Mouse (Mus musculus) spleen, adult 18-20 months (tissue): Measurements from ENCODE around the gene Rpl32.

ENCODE experiments used
- DNase-seq, 2 experiments: peaks; one replicate each; pipeline ENCODE4 v3.0.0; 2022; ENCODE audit warnings: mixed read lengths in 2 of 2

Rpl32 gene

GRCm38 (mm10) chr6:115814104-115814503 lies 5.6 kb upstream of the Rpl32 start:
- DNase-seq: peak; percentile 23 to 56

- no peak for DNase-seq
These were observed 3.1 kb upstream of the Rpl32 start for GRCm38 (mm10) chr6:115811606-115812005.

GRCm38 (mm10) chr6:115808196-115808487 lies 405 bp downstream of the Rpl32 start:
- no peak for DNase-seq

GRCm38 (mm10) chr6:115807464-115808195 lies 917 bp downstream of the Rpl32 start:
- DNase-seq: no peak

GRCm38 (mm10) chr6:115804432-115805192 lies 3.9 kb downstream of the Rpl32 start:
- no peak for DNase-seq

- DNase-seq: peak; percentile 16 to 53
These were observed 4.8 kb downstream of the Rpl32 start for GRCm38 (mm10) chr6:115803541-115804382.

GRCm38 (mm10) chr6:115801811-115802210 lies 6.7 kb downstream of the Rpl32 start:
- DNase-seq: no peak

GRCm38 (mm10) chr6:115792691-115793215 lies 15.8 kb downstream of the Rpl32 start:
- no peak for DNase-seq

GRCm38 (mm10) chr6:115791842-115792686 lies 16.5 kb downstream of the Rpl32 start:
- peak; percentile 31 for DNase-seq

GRCm38 (mm10) chr6:115791016-115791415 lies 17.5 kb downstream of the Rpl32 start:
- DNase-seq: no peak

GRCm38 (mm10) chr6:115782781-115783180 lies 25.8 kb downstream of the Rpl32 start:
- DNase-seq: no peak

GRCm38 (mm10) chr6:115776363-115776762 lies 32.2 kb downstream of the Rpl32 start:
- no peak for DNase-seq

- DNase-seq: no peak
These were observed 32.7 kb downstream of the Rpl32 start for GRCm38 (mm10) chr6:115775838-115776237.

GRCm38 (mm10) chr6:115774501-115774921 lies 34.0 kb downstream of the Rpl32 start, which contains the start of gene Cand2:
TSS of gene Cand2 (plus strand) at chr6:115774538.
- peak; percentile 15 to 51 for DNase-seq

GRCm38 (mm10) chr6:115773966-115774413 lies 34.6 kb downstream of the Rpl32 start:
- DNase-seq: peak in 1 of 2 experiments; percentile 36

GRCm38 (mm10) chr6:115772604-115773003 lies 35.9 kb downstream of the Rpl32 start:
- DNase-seq: no peak

GRCm38 (mm10) chr6:115772201-115772600 lies 36.3 kb downstream of the Rpl32 start:
- DNase-seq: no peak

- no peak for DNase-seq
These were observed 37.7 kb downstream of the Rpl32 start for GRCm38 (mm10) chr6:115770852-115771251.

- no peak for DNase-seq
These were observed 38.4 kb downstream of the Rpl32 start for GRCm38 (mm10) chr6:115770059-115770670.

- no peak for DNase-seq
These were observed 40.3 kb downstream of the Rpl32 start for GRCm38 (mm10) chr6:115768207-115768606.

GRCm38 (mm10) chr6:115767357-115767756 lies 41.2 kb downstream of the Rpl32 start:
- DNase-seq: no peak
